Mouse (Mus musculus): ENCODE data around the gene Klhl29. TPM values are rescaled to one million over a fixed set of nuclear protein-coding genes. Genes with fewer than 3 reads are reported as not detected.
A peak's percentile ranks its signal among the peaks of the same experiment; 100 is the strongest.

Gene Klhl29
- polyA plus RNA-seq, 1 experiment, result 3.0 TPM

- Histone ChIP-seq H3K4me1 (ENCODE audit: control insufficient read depth, insufficient read depth, insufficient read length, low read length) (peaks cover 6% of the 10 kb centered on the region), H3K36me3 (ENCODE audit: control insufficient read depth, insufficient read depth, low read length) (no peaks in the 10 kb centered on the region), H3K4me3 (ENCODE audit: low read depth, low read length) (no peak overlapping the region), H3K27ac (ENCODE audit: insufficient read depth, low read depth, low read length) (no peak overlapping the region), H3K27me3 (ENCODE audit: control insufficient read depth, insufficient read depth, low read length) (no peaks in the 10 kb centered on the region)
- WGBS, result 52% methylated on average over 9 of the region's 9 CpGs
- no peak for TF ChIP-seq CTCF (IDR thresholded peaks at IDR 0.05; ENCODE audit: extremely low read depth, insufficient read length, insufficient replicate concordance, low read depth, low read length)
- TF ChIP-seq POLR2A (IDR thresholded peaks at IDR 0.05; ENCODE audit: low read depth, low read length), result no peak
Measured at GRCm38 (mm10) chr12:5255079-5255478, 120.4 kb downstream of the Klhl29 start.

DNA sequence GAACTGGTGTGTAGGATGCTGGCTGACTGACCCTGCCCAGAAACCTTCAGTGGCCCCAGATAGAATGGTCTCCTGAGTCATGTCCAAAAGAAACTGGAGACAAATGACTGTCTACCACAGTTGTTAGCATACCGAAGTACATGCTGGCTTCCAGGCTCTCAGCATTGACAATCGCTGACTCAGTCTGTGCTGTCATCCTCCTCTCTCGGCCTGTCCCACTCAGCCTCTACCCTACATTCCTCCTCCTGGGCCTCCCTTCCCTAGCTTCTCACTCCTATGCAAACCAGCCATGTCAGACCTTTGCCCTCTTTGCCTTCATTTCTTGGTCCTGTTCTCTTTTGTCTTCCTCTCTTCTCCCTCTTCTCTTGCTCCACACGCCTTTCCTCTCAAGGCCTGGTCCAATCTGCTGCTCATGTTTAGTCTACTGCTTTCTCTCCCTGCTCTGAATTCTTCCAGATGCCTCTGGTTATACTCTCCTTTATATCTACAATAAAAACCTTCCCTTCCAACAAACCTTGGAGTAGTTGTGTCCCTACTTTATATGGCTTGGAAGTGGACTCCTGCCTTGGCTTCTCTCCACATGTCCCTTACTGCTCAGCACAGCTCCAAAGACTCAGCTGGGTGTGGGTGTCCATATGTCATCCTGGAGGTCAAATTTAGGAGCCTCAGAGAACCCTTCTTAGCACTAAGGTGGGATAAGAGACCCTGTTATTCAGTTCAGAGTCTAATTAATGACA is 121.1 kb downstream of the Klhl29 start:
- Histone ChIP-seq H3K4me1 (ENCODE audit: control insufficient read depth, insufficient read depth, insufficient read length, low read length) (peaks cover 6% of the 10 kb centered on the region), H3K4me3 (ENCODE audit: low read depth, low read length) (no peak overlapping the region), H3K27ac (ENCODE audit: insufficient read depth, low read depth, low read length) (no peak overlapping the region; the same call in 1 of the 2 replicates), H3K36me3 (ENCODE audit: control insufficient read depth, insufficient read depth, low read length) (no peaks in the 10 kb centered on the region), H3K27me3 (ENCODE audit: control insufficient read depth, insufficient read depth, low read length) (no peaks in the 10 kb centered on the region)
- WGBS, result 90% methylated on average over 4 of the region's 4 CpGs
- no peak for TF ChIP-seq POLR2A (IDR thresholded peaks at IDR 0.05; ENCODE audit: low read depth, low read length)

DNA sequence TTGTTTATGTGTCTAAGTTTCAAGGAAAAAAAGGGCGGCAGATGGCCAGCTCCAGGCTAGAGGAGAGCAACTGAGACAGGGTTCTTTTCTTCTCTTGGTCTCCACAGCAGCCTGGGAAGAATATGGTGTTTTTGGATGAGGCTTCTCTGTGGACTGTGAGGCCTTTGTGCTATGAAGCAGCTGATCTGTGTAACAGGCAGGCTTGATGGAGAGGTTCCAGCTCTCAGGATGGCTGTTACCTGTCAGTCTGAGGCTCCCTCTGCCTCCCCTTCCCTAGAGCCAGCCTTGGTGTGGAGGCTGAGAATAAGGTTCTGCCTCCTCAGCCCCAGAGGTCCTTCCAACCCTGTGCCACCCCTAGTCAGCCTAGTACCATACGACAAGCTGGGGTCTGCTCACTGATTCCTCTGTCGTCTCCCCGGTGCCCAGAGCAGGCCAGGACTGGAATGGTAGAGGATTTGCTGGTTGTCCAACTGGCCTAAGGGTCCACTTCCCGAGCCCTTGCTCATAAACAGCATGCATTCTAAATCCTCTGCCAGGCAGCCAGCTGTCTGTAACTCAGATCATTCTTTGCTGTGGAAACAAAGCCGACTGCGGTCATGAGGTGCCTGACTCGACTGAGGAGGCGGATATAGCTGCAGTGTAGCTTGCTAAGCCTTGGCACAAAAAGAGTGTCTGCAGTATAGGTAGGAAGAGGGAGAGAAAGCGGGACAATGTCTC is 122.0 kb downstream of the Klhl29 start:
- Histone ChIP-seq H3K36me3 (ENCODE audit: control insufficient read depth, insufficient read depth, low read length) (no peaks in the 10 kb centered on the region), H3K4me3 (ENCODE audit: low read depth, low read length) (no peak overlapping the region), H3K4me1 (ENCODE audit: control insufficient read depth, insufficient read depth, insufficient read length, low read length) (peaks cover 6% of the 10 kb centered on the region), H3K27me3 (ENCODE audit: control insufficient read depth, insufficient read depth, low read length) (no peaks in the 10 kb centered on the region), H3K27ac (ENCODE audit: insufficient read depth, low read depth, low read length) (peak overlapping the region; percentile 16; the same call in 1 of the 2 replicates)
- WGBS, result 80% methylated on average over 10 of the region's 10 CpGs
- TF ChIP-seq POLR2A (IDR thresholded peaks at IDR 0.05; ENCODE audit: low read depth, low read length) (no peak), CTCF (IDR thresholded peaks at IDR 0.05; ENCODE audit: extremely low read depth, insufficient read length, insufficient replicate concordance, low read depth, low read length) (no peak)

DNA sequence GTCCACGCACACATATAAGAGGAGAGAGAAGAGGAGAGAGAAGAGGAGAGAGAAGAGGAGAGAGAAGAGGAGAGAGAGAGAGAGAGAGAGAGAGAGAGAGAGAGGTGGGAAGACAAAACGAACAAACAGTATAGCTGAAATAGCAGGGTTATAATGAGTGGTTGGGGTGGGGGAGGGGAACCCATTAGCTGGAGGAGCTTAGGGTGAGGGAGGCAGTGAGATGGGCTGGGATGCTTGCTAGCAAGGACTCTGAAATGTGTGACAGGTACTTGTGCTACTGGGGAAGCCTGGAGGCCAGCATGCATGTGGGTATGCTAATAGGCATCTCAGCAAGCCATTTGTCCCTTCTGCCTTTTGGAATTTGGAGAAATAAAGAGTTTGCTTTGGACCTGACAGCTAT is 122.9 kb downstream of the Klhl29 start:
- H3K4me1 ChIP-seq (ENCODE audit: control insufficient read depth, insufficient read depth, insufficient read length, low read length), result peaks cover 6% of the 10 kb centered on the region
- no peaks in the 10 kb centered on the region for H3K27me3 ChIP-seq (ENCODE audit: control insufficient read depth, insufficient read depth, low read length)
- TF ChIP-seq POLR2A (IDR thresholded peaks at IDR 0.05; ENCODE audit: low read depth, low read length) (no peak), CTCF (IDR thresholded peaks at IDR 0.05; ENCODE audit: extremely low read depth, insufficient read length, insufficient replicate concordance, low read depth, low read length) (no peak)
- no peaks in the 10 kb centered on the region for H3K36me3 ChIP-seq (ENCODE audit: control insufficient read depth, insufficient read depth, low read length)
- H3K27ac ChIP-seq (ENCODE audit: insufficient read depth, low read depth, low read length), result no peak overlapping the region
- WGBS, result 87% methylated on average over 2 of the region's 2 CpGs
- no peak overlapping the region for H3K4me3 ChIP-seq (ENCODE audit: low read depth, low read length)

GRCm38 (mm10) chr12:5250042-5250441 is 125.4 kb downstream of the Klhl29 start:
- Histone ChIP-seq H3K36me3 (ENCODE audit: control insufficient read depth, insufficient read depth, low read length) (no peaks in the 10 kb centered on the region), H3K4me3 (ENCODE audit: low read depth, low read length) (no peak overlapping the region), H3K27me3 (ENCODE audit: control insufficient read depth, insufficient read depth, low read length) (no peaks in the 10 kb centered on the region), H3K4me1 (ENCODE audit: control insufficient read depth, insufficient read depth, insufficient read length, low read length) (peaks cover 3% of the 10 kb centered on the region), H3K27ac (ENCODE audit: insufficient read depth, low read depth, low read length) (no peak overlapping the region)
- TF ChIP-seq POLR2A (IDR thresholded peaks at IDR 0.05; ENCODE audit: low read depth, low read length), result no peak
- no peak for TF ChIP-seq CTCF (IDR thresholded peaks at IDR 0.05; ENCODE audit: extremely low read depth, insufficient read length, insufficient replicate concordance, low read depth, low read length)
- 53% methylated on average over 7 of the region's 7 CpGs for WGBS

DNA sequence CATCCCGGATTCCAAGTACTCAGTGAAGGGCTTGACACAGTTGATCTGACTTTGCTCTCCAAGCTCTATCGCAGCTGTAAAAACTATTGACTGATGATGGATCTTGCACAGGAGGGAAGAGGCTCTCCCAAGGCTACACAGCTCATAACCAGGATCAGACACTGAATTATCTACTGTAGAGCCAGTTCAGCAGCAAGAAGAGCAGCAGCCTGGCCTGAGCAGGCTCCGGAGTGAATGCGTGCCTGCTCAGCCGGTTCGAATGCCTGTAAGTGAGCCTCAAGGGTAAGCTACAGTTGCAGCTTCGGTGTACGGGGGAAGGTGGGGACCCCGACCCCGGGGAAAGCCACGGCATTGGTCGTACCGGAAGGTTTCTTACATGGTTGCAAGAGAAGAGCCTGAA is 126.4 kb downstream of the Klhl29 start:
- Histone ChIP-seq H3K27ac (ENCODE audit: insufficient read depth, low read depth, low read length) (no peak overlapping the region), H3K4me3 (ENCODE audit: low read depth, low read length) (no peak overlapping the region), H3K36me3 (ENCODE audit: control insufficient read depth, insufficient read depth, low read length) (no peaks in the 10 kb centered on the region), H3K4me1 (ENCODE audit: control insufficient read depth, insufficient read depth, insufficient read length, low read length) (peaks cover 3% of the 10 kb centered on the region), H3K27me3 (ENCODE audit: control insufficient read depth, insufficient read depth, low read length) (no peaks in the 10 kb centered on the region)
- TF ChIP-seq CTCF (IDR thresholded peaks at IDR 0.05; ENCODE audit: extremely low read depth, insufficient read length, insufficient replicate concordance, low read depth, low read length), result no peak
- no peak for TF ChIP-seq POLR2A (IDR thresholded peaks at IDR 0.05; ENCODE audit: low read depth, low read length)
- WGBS, result 87% methylated on average over 13 of the region's 13 CpGs

GRCm38 (mm10) chr12:5247505-5247904 is 128.0 kb downstream of the Klhl29 start:
- Histone ChIP-seq H3K27ac (ENCODE audit: insufficient read depth, low read depth, low read length) (no peak overlapping the region), H3K4me3 (ENCODE audit: low read depth, low read length) (no peak overlapping the region), H3K36me3 (ENCODE audit: control insufficient read depth, insufficient read depth, low read length) (no peaks in the 10 kb centered on the region), H3K27me3 (ENCODE audit: control insufficient read depth, insufficient read depth, low read length) (no peaks in the 10 kb centered on the region), H3K4me1 (ENCODE audit: control insufficient read depth, insufficient read depth, insufficient read length, low read length) (peaks cover 3% of the 10 kb centered on the region)
- WGBS, result 29% methylated on average over 6 of the region's 6 CpGs
- no peak for TF ChIP-seq CTCF (IDR thresholded peaks at IDR 0.05; ENCODE audit: extremely low read depth, insufficient read length, insufficient replicate concordance, low read depth, low read length)
- TF ChIP-seq POLR2A (IDR thresholded peaks at IDR 0.05; ENCODE audit: low read depth, low read length), result no peak
